Mouse (Mus musculus): ENCODE measurements around the gene Med12l. TPM values are rescaled to one million over a fixed set of nuclear protein-coding genes. Genes with fewer than 3 reads are reported as not detected.
A peak's percentile ranks its signal among the peaks of the same experiment; 100 is the strongest.

The Med12l gene
- 3.5 and 8.4 TPM in 2 replicates for total RNA-seq (2014; fragmentation: Nextera tagmentation)
- total RNA-seq (2017): 4.5 and 5.4 TPM in 2 replicates

GRCm38 (mm10) chr3:59005271-59005995, at the start of gene Med12l:
Gene Med12l, plus strand, starts transcription at chr3:59005825.
- no peak for ATAC-seq (replicated peaks; ENCODE audit: low FRiP score, low TSS enrichment, poor library complexity, severe bottlenecking)

DNA sequence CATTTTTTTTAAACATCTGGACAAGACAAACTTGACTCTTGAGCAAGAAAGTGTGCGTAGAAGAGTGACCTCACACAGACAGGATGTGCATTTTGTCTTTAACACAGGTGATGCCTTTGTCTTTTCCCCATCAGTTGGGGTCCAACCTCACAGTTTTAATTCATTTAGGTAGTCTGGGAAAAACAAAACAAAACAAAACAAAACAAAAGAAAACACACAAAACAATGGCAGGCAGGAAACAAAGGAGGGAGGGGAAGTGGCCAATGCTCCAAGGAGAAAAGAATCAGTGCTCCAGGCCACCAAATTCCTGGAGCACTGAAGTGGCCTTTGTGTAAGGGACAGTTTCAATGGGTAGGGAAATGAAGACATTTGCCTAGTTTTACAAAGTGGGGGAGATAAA, 44.5 kb upstream of the Med12l start:
- no peak for ATAC-seq (replicated peaks; ENCODE audit: low FRiP score, low TSS enrichment, poor library complexity, severe bottlenecking)

- ATAC-seq (replicated peaks; ENCODE audit: low FRiP score, low TSS enrichment, poor library complexity, severe bottlenecking): peak; percentile 80
Observed at GRCm38 (mm10) chr3:58977413-58977812, 28.2 kb upstream of the Med12l start.

GRCm38 (mm10) chr3:58977906-58978622, 27.6 kb upstream of the Med12l start:
- ATAC-seq (replicated peaks; ENCODE audit: low FRiP score, low TSS enrichment, poor library complexity, severe bottlenecking): no peak

DNA sequence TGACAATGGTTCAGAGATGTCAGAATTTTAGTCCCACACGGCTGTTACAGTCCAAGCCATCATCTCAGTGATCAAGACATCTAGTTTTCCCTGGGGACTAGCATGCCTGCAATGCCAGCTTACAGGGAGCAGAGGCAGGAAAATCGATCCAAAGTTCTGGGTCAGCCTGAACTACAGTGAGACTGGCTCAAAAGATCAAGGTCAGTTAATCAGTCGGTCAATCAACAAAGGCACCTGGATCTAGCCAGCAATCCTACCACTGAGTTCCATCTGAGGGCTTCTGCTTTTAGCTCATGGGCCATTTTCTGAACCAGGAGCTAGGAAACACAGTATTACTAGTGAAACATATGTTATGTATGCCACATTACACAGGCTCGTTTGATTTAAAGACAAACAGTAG, 25.0 kb upstream of the Med12l start:
- ATAC-seq (replicated peaks; ENCODE audit: low FRiP score, low TSS enrichment, poor library complexity, severe bottlenecking): no peak

DNA sequence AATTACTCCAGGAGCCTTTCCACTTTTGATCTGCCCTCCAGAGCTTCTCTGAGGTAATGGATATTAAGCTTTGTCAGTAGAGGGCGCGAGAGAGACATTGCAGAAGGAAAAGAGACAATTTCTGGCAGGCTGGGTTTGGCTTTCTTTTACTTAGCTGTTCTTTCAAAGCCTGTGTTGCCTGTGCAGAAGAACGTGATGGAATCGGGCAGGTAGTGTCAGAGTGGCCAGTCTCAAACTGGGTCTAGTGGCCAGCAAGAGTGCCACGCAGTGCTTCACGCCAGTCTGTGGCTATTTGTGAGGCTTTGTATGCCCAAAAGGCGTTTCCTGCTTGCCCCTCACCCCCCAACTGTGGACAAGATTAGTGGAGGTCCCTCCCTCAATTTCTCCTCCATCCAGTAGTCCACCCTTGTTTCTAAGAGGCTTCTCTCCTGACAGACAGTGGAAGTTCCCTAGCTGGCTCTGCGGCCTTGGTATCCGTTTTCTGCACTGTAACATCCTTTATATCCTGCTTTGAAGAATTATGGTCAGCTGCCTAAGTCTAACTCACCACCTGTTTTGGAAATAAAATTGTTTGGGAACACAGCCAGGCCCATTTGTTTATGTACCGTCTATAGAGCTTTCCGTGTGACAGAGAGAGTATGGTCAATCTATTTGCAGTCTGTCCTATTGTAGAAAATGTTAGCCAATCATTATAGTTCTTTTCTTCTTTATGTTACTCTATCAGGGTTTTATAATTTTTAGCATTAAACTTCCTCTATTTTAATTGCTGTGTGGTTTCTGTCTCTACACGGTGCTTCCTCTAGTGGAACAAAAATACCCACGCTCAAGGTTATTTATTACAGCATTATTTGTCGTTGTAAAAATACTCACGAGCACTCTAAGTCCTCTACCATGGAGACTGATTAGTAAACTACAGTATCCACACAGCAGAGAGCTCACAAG, 22.5 kb upstream of the Med12l start:
- peak; percentile 85 for ATAC-seq (replicated peaks; ENCODE audit: low FRiP score, low TSS enrichment, poor library complexity, severe bottlenecking)

DNA sequence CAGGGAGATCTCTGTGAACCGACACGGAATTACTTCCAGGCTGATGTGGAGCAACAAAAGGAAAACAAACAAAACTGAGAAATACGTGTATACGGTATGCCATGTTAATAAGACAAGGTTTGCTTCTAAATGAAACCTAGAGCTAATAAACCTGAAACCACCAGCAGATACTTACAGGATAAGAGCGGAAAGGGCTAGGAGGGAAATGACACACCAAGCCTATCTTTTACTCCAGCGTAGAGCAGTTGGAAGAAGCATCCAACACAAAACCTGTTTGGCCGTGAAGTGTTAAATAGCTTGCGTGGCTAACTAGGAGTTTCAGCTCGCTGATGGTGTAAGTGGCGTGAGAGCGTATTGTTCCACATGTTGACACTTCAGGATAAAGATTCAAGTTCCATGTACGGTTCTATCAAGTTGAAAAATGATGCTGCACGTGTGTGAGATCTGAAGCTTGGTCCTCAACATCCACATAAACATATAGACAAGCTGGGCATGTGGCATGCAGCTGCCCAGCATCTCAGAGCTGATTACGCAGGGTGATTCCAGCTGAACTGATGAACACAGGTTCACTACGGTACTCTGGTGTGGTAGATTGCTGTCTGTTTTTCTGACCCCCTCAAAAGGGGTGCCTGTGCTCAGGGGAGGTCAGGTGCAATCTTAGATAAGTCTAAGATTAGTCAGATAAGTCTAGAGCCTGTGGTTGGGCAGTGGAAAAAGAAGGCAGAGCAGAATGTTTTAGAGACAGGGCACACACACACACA, 21.6 kb upstream of the Med12l start:
- peak; percentile 56 for ATAC-seq (replicated peaks; ENCODE audit: low FRiP score, low TSS enrichment, poor library complexity, severe bottlenecking)

DNA sequence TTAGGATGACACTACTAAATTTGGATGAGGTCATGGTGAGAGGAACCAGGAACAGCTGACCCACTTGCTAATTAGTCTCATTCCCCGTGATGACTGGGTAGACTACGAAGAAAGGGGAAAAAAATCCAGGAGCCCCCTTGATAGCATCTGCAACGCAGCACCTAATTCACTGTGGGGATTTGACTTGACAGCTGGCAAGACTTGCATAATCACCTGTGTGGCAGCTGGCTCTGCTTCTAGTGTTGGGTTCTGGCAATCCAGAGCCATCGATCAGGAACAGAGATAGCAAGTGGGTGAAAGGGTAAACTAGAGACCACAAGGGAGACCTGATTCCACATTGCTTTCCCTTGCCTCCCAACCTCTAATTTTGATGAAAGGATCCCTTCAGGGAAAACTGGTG, 19.8 kb upstream of the Med12l start:
- no peak for ATAC-seq (replicated peaks; ENCODE audit: low FRiP score, low TSS enrichment, poor library complexity, severe bottlenecking)

GRCm38 (mm10) chr3:58989374-58989773, 16.3 kb upstream of the Med12l start:
- no peak for ATAC-seq (replicated peaks; ENCODE audit: low FRiP score, low TSS enrichment, poor library complexity, severe bottlenecking)

GRCm38 (mm10) chr3:58990556-58990955, 15.1 kb upstream of the Med12l start:
- ATAC-seq (replicated peaks; ENCODE audit: low FRiP score, low TSS enrichment, poor library complexity, severe bottlenecking): no peak

GRCm38 (mm10) chr3:58992122-58992521, 13.5 kb upstream of the Med12l start:
- no peak for ATAC-seq (replicated peaks; ENCODE audit: low FRiP score, low TSS enrichment, poor library complexity, severe bottlenecking)

DNA sequence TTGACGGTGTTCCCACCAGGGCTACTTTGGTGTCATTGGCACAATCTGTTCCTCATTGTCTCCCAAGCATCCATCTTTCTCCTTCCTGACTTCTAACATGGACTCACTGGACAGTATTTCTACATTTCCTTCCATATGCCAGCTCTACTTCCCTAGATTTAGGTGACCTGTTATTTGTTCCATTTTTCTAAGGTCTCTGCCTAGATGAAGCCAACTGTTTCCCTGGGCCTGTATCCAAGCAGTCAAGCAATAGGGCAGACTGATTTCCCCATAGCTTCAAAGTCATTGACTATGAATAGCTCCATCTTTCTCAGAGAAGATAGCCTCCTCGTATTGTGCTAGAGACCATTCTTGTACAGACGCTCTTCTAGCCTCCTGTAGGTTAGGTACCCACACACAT, 12.0 kb upstream of the Med12l start:
- ATAC-seq (replicated peaks; ENCODE audit: low FRiP score, low TSS enrichment, poor library complexity, severe bottlenecking): no peak

GRCm38 (mm10) chr3:59003756-59004155, 1.9 kb upstream of the Med12l start:
- ATAC-seq (replicated peaks; ENCODE audit: low FRiP score, low TSS enrichment, poor library complexity, severe bottlenecking): no peak

DNA sequence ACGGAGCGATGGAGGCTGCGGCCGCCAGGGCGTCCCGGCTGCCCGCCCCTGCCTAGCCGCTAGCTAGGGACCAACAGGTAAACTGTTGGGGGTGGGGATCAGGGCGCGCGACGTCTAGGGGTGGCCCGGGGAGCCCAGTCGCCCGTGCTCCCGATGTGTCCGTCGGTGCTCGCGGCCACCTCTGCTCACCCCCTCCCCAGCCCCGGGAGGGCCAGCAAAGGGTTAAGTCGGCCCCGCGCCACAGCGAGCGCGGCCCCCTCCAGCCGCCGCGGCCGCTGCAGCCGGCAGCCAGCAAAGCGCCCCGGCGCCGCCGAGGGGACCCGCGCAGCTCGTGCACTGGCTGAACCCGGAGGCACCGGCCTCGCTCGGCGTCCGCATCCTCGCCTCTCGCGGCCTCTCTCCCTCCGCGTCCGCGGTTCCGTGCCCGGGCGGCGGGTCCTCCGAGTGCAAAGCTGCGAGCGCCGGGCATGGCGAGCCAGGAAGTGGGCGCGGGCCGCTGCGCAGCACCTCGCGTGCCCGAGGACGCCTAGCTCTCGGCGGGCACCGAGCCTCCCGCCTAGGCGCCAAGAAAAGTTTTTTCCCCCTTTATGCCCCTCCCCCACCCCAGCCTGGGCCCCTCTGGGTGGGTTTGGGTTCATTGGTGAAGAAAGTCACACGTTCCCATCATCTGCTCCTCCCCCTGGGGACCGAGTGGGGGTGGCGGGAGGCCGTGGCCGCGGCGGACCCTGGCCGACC, 538 bp downstream of the Med12l start:
- ATAC-seq (replicated peaks; ENCODE audit: low FRiP score, low TSS enrichment, poor library complexity, severe bottlenecking): no peak

DNA sequence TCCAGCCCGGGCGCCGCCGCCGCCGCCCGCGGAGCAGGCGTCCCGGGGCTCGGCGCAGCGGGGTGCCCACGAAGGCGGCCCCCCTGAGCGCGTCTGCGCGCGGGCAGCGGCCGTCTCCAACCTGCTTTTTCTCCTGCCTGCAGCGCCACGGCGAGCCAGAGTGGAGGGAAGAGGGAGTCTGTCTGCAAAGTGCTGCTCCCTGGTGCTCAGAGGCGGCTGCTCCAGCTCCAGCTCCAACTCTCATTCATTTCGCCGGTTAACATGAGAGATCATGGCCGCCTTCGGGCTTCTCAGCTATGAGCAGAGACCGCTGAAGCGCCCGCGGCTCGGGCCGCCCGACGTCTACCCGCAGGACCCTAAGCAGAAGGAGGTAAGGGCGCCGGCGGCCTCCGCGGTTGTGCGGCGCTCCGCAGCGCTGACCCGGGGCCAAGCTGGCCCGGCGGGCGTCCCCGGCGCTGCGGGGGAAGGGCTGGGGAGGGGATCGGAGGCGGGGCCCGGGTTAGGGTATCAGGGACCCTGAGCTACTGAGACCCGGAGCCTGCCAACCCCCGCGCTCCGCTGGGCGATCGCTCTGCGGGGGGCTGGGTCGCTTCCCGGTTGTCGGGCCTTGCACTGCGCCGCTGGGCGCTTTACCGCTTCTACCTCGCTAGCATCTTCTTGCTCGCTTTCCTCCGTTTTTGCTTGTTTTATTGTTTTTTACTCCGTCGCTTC, 1.3 kb downstream of the Med12l start:
- peak; percentile 73 for ATAC-seq (replicated peaks; ENCODE audit: low FRiP score, low TSS enrichment, poor library complexity, severe bottlenecking)

GRCm38 (mm10) chr3:59010276-59010675, 4.7 kb downstream of the Med12l start:
- ATAC-seq (replicated peaks; ENCODE audit: low FRiP score, low TSS enrichment, poor library complexity, severe bottlenecking): no peak

- ATAC-seq (replicated peaks; ENCODE audit: low FRiP score, low TSS enrichment, poor library complexity, severe bottlenecking): no peak
Observed at GRCm38 (mm10) chr3:59015698-59016412, 10.2 kb downstream of the Med12l start.

Data from megakaryocyte-erythroid progenitor cell, adult 5-6 weeks (primary cell).